Comparison of ENCODE assay signal across 13 mouse cellular contexts in genomic region chr13:60078331-60079050, GRCm38 (mm10).
DNase-seq lines count a peak whose midpoint lies in the region; ATAC-seq lines count a peak whose summit lies in the region.
"Had no signal": no experiment of that assay in that cellular context is flagged by ENCODE, and none has a peak within 500 bp of the region (broad histone marks: within the 10 kb centered on the region; RNA-seq: fewer than 3 reads in every experiment).

No protein-coding gene starts in this region.

- peak; percentile 72 to 82 for DNase-seq in heart, adult 18-20 months
- DNase-seq in testis, postnatal 14 days (ENCODE audit: low spot score) = peak; percentile 26
- no peak for DNase-seq in testis, postnatal 10 days (ENCODE audit: low spot score)
- peak; percentile 56 to 57 for DNase-seq in heart, postnatal 14 days
- no peak for DNase-seq in spleen, postnatal 14 days (ENCODE audit: low spot score in 2 of 2)
- no peak for DNase-seq in adrenal gland, postnatal 36 days
- no peak for DNase-seq in ovary, postnatal 10 days (ENCODE audit: low spot score)
- DNase-seq: B cell, adult 2 months; liver, postnatal 0 days; retina, postnatal 1 day had no signal

- no peaks in the 10 kb centered on the region for H3K9me3 ChIP-seq in heart, embryonic 11.5 days (replicated peaks; ENCODE audit: control insufficient read depth, low read length)
- H3K9me3 ChIP-seq: neural tube, embryonic 12.5 days had no signal

- H3K27ac ChIP-seq in heart, embryonic 11.5 days (ENCODE audit: low read depth, low read length) = no peak overlapping the region
- H3K27ac ChIP-seq: neural tube, embryonic 12.5 days had no signal

- intact Hi-C loops in heart, postnatal 14 days (cut with DNase I) = loop anchor here (5.0 kb wide), 1 partner anchor 99 kb away; the partner anchor contains the start of gene Gas1

- no peak overlapping the region for H3K4me2 ChIP-seq in heart, embryonic 11.5 days
- H3K4me2 ChIP-seq: neural tube, embryonic 12.5 days had no signal

- WGBS in heart, embryonic 11.5 days (ENCODE audit: insufficient replicate concordance) = 70% methylated on average over 8 of the region's 8 CpGs

- ATAC-seq in heart, embryonic 11.5 days (replicated peaks; ENCODE audit: insufficient number of reproducible peaks, low FRiP score, low TSS enrichment) = no peak
- ATAC-seq: forebrain, embryonic 14.5 days; liver, postnatal 0 days had no signal

- no peak overlapping the region for H3K4me3 ChIP-seq in heart, embryonic 11.5 days (ENCODE audit: low read depth, low read length)
- H3K4me3 ChIP-seq: neural tube, embryonic 12.5 days had no signal

- H3K9ac ChIP-seq in heart, embryonic 11.5 days (ENCODE audit: low read depth, low read length) = no peak overlapping the region
- H3K9ac ChIP-seq: liver, postnatal 0 days; neural tube, embryonic 12.5 days had no signal

- H3K27me3 ChIP-seq in heart, embryonic 11.5 days (ENCODE audit: control insufficient read depth, insufficient read depth, low read length) = no peaks in the 10 kb centered on the region
- H3K27me3 ChIP-seq: neural tube, embryonic 12.5 days had no signal

- H3K36me3 ChIP-seq in heart, embryonic 11.5 days (ENCODE audit: control insufficient read depth, insufficient read depth, low read length) = no peaks in the 10 kb centered on the region
- H3K36me3 ChIP-seq: neural tube, embryonic 12.5 days had no signal

- no peaks in the 10 kb centered on the region for H3K4me1 ChIP-seq in heart, embryonic 11.5 days (ENCODE audit: control insufficient read depth, insufficient read depth, low read length)
- H3K4me1 ChIP-seq: neural tube, embryonic 12.5 days had no signal

Comparison
In these comparisons a context has a peak if more than half of its experiments do, and no peak if none do; other contexts are left out.
1. DNase-seq: peak in heart, adult 18-20 months (2 of 2), testis, postnatal 14 days (single experiment) and heart, postnatal 14 days (2 of 2); none in testis, postnatal 10 days (single experiment), spleen, postnatal 14 days (0 of 2), adrenal gland, postnatal 36 days (0 of 2) and ovary, postnatal 10 days (single experiment).